Mouse (Mus musculus): ENCODE measurements around the gene Ank2.

Ank2 gene

DNA sequence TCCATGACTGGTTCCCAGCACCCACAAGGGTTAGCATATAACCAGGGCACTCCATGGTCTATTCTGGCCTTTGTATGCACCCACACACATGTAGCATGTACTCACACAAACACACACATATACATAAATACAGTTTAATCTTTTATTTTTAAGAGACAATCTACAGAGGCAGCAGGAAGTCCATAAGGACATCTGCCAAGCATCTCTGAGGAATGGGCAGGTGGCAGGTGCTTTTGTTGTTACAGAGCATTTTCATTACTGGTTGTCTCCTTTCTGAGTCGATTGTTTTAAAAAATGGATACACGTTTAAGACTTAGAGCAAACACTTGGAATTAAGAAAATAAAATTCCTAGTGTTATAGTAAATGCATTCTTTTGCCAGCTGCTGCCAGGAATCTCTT lies 390.7 kb downstream of the Ank2 start:
- DNase-seq = no peak

DNA sequence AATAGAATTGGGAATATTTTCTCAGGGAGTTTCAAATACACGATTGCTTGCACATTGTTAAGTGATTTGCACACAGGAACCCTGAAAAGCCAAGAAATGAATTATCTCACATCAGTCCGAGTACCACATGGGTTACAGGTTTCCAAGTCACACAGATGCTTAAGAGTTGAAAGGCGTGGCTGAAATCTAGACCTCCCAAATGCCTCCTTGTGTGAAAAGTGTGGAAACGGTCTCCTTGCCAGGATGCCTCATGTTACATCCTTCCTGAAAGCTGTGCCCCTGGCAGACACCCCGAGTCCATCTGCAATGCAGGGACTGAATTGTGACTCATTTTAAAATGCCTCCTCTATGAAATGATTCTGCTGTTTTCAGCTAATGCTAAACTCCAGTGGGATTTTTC lies 391.9 kb downstream of the Ank2 start:
- peak; percentile 69 to 75 for DNase-seq

GRCm38 (mm10) chr3:127101326-127101725 lies 397.8 kb downstream of the Ank2 start:
- no peak for DNase-seq

DNA sequence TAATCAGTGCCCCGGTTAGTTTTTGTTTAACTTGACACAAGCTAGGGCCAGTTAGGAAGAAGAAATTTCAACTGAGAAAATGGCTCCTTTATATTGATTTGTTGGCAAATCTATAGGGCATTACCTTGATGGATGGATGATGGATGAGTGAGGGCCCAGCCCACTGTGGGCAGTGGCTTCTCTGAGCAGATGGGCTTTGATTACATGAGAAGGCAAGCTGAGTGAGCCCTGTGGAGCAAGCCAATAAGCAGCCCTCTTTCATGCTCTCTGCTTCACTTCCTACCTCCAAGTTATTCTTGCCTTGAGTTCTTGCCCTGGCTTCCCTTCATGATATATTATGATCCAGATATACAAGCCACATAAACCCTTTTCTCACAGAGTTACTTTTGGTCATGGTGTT lies 401.4 kb downstream of the Ank2 start:
- DNase-seq = peak; percentile 52 to 64

DNA sequence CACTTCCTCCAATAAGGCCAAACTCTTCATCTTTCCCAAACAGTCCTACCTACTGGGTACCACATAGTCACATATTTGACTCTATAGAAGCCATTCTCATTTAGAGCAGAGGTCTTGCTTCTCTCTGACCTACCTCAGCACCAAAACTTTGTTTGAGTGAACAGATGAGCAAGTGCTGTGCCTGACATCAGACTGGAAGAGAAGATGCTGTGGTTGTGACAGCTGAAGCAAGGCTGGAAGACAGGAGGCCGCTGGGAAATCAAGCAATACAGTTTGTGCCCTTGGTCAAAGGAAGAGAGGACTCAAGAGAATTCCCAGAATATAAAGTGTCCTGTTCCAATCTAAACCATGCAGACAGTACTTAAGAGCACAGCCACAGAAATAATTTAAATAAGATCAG lies 402.0 kb downstream of the Ank2 start:
- no peak for DNase-seq

- DNase-seq = no peak
Observed at GRCm38 (mm10) chr3:127093631-127094030, 405.5 kb downstream of the Ank2 start.

GRCm38 (mm10) chr3:127087574-127087973 lies 411.6 kb downstream of the Ank2 start:
- no peak for DNase-seq

DNA sequence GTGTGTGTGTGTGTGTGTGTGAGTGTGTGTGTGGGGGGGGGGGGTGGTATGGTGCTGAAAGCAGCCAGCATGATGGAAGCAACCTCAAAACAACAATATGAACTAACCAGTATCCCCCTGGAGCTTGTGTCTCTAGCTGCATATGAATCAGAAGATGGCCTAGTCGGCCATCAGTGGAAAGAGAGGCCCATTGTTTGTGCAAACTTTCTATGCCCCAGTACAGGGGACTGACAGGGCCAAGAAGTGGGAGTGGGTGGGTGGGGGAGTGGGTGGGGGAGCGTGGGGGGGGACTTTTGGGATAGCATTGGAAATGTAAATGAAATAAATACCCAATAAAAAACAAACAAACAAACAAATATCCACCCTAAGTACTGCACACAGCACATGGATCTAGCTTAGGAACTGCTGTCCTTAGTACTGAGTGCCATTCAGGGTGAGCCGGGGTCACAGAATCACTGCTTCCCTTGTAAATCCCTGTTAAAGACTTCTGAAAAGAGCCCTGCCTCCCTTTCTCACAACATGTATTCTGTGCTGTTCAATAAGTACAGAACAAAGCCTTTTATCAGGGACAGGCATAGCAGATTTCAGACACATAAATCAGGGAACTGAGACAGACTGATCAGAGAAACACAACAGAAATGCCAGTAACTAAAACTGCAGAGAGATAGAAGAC lies 412.2 kb downstream of the Ank2 start:
- no peak for DNase-seq

DNA sequence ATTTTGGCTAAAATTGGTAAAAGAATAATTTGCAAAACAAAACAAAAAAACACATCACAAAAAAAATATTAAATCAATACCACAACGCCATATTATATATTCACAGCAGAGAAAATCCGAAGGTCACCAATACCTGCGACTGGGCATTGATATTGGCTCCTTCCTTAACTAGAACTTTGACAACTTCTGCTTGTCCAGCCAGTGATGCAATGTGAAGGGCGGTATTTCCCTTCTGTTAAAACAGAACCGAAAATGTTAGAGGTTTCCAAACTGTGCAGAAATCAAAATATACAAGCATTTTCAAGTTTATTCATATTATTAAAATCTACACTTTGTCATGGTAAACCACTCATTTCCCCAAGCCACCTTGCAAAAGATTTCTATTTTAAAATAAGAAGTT lies 421.8 kb downstream of the Ank2 start:
- DNase-seq = no peak

GRCm38 (mm10) chr3:127075531-127076280 lies 423.4 kb downstream of the Ank2 start:
- DNase-seq = peak; percentile 84 to 87

DNA sequence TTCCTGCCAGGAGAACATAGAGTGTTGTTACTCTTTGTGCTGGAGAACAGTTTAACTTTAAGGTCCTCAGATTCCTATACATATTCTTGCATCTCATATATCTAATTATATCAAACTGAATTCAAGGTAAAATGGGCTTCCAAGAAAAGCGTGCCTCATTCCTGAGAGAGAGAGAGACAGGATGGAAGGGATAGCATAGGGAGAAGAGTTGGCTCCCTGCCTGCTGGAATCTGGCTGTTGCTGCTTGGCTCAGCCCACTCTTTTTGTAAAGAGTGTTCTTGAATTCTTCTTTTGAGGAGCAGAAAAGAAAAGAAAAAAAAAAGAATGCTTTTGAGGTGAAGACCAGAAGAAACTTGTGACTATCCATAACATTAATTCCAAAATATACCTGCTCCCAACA lies 427.7 kb downstream of the Ank2 start:
- DNase-seq = peak; percentile 84 to 89

- no peak for DNase-seq
Observed at GRCm38 (mm10) chr3:127063654-127064386, 435.3 kb downstream of the Ank2 start.

DNA sequence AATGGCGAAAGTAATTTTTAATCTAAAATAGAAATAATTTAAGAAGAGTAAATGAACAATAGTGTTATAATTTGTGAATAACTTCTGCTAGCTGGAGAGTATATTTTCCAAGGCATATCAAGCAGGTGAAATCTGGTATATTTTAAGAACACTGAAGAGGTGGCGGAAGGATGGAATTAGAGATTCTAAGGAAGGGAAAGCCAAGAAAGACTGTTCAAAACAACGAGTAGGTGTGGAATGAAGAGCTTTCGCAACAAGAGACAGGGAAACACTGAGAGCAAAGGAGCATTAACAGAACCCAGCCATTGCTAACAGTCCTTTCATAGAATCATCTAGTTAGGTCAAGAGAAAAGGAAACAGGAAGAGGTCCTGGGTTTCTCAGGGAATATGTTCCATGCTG lies 439.5 kb downstream of the Ank2 start:
- no peak for DNase-seq

DNA sequence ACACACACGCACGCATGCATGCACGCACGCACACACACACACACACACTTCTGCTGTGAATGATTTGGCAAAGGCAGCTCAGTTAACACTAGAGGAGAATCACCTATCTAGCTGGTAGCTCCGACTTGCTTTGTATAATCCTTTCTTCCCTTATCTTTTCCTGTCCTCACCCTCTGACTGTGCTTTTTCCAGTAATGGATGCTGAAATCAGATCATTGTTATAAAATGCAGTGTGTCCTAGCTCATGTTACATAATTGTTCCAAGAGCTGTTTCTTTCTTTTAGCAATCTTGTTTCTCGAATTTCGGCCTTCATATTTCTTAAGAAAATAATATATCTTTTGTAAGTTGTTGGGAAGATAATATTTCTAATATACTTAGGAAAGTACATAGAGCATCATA lies 457.9 kb downstream of the Ank2 start:
- no peak for DNase-seq

GRCm38 (mm10) chr3:127038570-127038969 lies 460.6 kb downstream of the Ank2 start:
- no peak for DNase-seq

DNA sequence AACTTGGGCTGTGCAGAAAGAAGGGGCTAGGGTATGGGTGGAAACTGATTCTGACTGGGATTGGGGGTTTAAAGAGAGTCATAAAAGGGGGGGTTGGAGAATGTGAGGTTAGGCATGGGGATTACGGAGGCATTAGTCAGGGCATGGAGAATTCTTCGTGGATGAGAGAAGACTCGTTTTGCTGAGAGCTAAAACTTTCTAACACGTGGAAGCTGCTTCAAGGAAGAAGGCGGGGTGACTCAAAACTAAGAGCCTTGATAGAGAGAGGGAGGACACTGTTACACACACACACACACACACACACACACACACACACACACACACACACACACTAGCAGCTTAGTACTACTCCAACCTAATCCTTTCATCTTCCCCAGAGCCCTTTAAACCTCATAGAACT lies 463.0 kb downstream of the Ank2 start:
- DNase-seq = no peak

DNA sequence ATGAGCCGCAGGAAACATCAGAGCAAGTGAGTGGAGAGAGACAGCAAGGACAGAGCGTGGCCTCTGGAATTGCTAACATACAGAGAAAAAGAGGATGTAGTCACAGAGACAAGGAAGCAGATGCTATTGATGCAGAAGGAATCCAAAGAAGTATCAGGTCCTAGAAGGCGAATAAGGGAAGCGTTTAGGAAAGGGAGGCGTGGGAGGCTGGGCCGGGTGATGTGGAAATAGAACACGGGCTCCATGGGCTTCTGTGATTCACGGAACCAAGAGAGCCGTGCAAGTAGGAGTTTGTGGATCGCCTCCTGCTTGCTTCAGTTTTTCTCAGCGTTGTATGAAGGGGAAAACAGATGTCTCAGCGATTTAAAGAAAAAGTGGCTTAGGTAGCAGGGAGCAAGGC lies 463.6 kb downstream of the Ank2 start:
- DNase-seq = no peak

- DNase-seq = no peak
Observed at GRCm38 (mm10) chr3:127034983-127035382, 464.2 kb downstream of the Ank2 start.

- DNase-seq = no peak
Observed at GRCm38 (mm10) chr3:127023992-127024391, 475.2 kb downstream of the Ank2 start.

DNA sequence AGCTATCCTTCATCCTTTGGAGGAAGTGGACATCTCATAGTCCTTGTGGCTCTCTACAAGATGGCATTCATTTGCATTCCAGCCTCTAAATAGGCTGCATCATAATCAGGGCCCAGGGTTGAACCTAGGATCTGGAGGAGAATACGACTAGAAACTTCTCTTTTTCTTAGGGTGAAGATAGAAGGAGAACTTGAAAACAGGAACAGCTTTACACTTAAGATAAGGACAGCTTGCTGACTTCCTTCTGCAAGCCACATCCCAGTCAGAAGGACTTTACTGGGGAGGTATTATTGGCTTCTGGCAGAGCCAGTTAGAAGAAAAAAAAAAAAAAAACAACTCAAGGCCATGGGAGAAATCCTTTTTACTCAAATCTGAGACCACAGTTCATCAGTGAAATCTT lies 479.0 kb downstream of the Ank2 start:
- DNase-seq = no peak

GRCm38 (mm10) chr3:127019728-127020127 lies 479.4 kb downstream of the Ank2 start:
- no peak for DNase-seq

- DNase-seq = no peak
Observed at GRCm38 (mm10) chr3:127019109-127019508, 480.0 kb downstream of the Ank2 start.

DNA sequence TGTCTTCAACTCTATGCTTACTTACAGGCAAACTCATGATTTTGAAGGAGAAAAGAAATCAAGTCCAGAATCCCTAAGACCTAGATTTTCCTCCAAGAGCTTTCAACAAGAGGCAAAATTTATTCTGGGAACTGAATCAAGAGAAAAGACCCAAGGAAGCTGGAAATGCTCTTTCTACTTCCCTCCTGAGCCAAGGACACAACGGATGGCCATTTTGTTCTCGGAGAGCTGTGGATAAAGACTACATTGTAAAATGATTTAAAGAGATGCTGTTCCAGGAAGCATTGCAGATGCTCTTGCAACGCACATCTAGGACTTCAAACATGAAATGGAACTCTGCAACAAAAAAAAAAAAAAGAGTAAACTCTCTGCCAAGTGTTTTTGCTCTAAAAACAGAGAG lies 481.6 kb downstream of the Ank2 start:
- DNase-seq = no peak

GRCm38 (mm10) chr3:127015596-127015995 lies 483.6 kb downstream of the Ank2 start:
- no peak for DNase-seq

All from cerebellum, postnatal 10 days (tissue).